Mouse (Mus musculus) cortical plate, adult 2 months (tissue): ENCODE measurements around the gene Acad10. TPM values are rescaled to one million over a fixed set of nuclear protein-coding genes. Genes with fewer than 3 reads are reported as not detected.
A peak's percentile ranks its signal among the peaks of the same experiment; 100 is the strongest.
"Not testable (repeated sequence)": the region's sequence is repeated elsewhere in the genome, so short reads cannot be mapped to it uniquely, and the experiment has no call there.

ENCODE experiments used
- H3K27ac ChIP-seq: fragments of 200-500 bp; 2 replicates; pipeline ENCODE4 v1.5.1; 2012; ENCODE audit warnings: low read length, control low read depth, inconsistent platforms; ENCODE audit not compliant: insufficient read depth
- H3K4me1 ChIP-seq: fragments of 200-500 bp; 2 replicates; pipeline ENCODE4 v1.6.1; 2011; ENCODE audit warnings: low read length; ENCODE audit not compliant: control insufficient read depth, insufficient read depth
- H3K4me3 ChIP-seq: fragments of 200-500 bp; 2 replicates; pipeline ENCODE4 v1.5.1; 2011; ENCODE audit warnings: mild to moderate bottlenecking, low read length, control low read depth; ENCODE audit not compliant: insufficient read depth
- CTCF ChIP-seq: fragments of 200-500 bp; IDR thresholded peaks from 2 replicates; pipeline ENCODE4 v1.5.1; 2011; ENCODE audit warnings: mild to moderate bottlenecking, control low read depth, low read length; ENCODE audit not compliant: insufficient read depth; ENCODE audit errors: extremely low read depth
- POLR2A ChIP-seq: fragments of 200-500 bp; IDR thresholded peaks from 2 replicates; pipeline ENCODE4 v1.6.1; 2011; ENCODE audit warnings: mild to moderate bottlenecking, low read length, control low read depth; ENCODE audit not compliant: insufficient read depth; ENCODE audit errors: extremely low read depth
- polyA plus RNA-seq: library from polyadenylated mRNA; depleted of rRNA; stranded (reverse); fragments of >200 nt; gene quantifications from 2 replicates; pipeline ENCODE4 v1.2.3, GENCODE M21; 2012

Gene Acad10
- polyA plus RNA-seq, 1 experiment, result 4.6 TPM

- H3K4me1 ChIP-seq, result no peaks in the 10 kb centered on the region
- TF ChIP-seq POLR2A (no peak), CTCF (peak; percentile 84)
- no peak overlapping the region for H3K27ac ChIP-seq
- H3K4me3 ChIP-seq, result no peak overlapping the region
Observed at GRCm38 (mm10) chr5:121627871-121628270, 32.4 kb downstream of the Acad10 start.

- TF ChIP-seq POLR2A (no peak), CTCF (no peak)
- Histone ChIP-seq H3K4me3 (no peak overlapping the region), H3K4me1 (no peaks in the 10 kb centered on the region), H3K27ac (no peak overlapping the region)
Observed at GRCm38 (mm10) chr5:121623241-121623640, 37.1 kb downstream of the Acad10 start.

DNA sequence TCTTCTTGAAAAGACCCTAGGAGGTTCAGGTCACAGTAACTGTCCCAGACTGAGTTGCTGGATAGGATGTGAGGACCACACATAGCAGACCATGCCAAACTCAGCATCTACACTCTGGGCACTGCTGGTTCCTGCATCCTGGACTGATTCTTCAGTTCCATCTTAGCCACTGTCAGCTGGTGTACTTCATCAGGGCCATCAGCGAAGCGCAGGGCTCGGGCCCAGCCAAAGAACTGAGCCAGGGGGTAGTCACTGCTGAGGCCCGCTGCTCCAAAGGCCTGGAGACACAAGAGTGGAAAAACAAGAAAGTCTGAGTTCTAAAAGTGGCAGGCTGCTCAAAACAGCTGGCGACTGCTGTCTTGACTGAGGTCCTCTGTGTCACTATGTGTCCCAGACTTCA, 39.2 kb downstream of the Acad10 start:
- TF ChIP-seq CTCF, result no peak
- TF ChIP-seq POLR2A, result no peak
- H3K27ac ChIP-seq, result no peak overlapping the region
- H3K4me3 ChIP-seq, result no peak overlapping the region
- H3K4me1 ChIP-seq, result 0 out of 2 replicates have a peak, but pooled peaks cover 2% of the 10 kb centered on the region

- peak within 1 kb of the TSS; percentile 91 for H3K27ac ChIP-seq
- H3K4me1 ChIP-seq, result 0 out of 2 replicates have a peak, but pooled peaks cover 2% of the 10 kb centered on the region
- H3K4me3 ChIP-seq, result peak within 1 kb of the TSS; percentile 91
- TF ChIP-seq CTCF, result no peak
- peak; percentile 87 for TF ChIP-seq POLR2A
Observed at GRCm38 (mm10) chr5:121618592-121619513, 41.5 kb downstream of the Acad10 start, which contains the start of gene Acad12. Gene Acad12, minus strand, starts transcription at chr5:121618938.

DNA sequence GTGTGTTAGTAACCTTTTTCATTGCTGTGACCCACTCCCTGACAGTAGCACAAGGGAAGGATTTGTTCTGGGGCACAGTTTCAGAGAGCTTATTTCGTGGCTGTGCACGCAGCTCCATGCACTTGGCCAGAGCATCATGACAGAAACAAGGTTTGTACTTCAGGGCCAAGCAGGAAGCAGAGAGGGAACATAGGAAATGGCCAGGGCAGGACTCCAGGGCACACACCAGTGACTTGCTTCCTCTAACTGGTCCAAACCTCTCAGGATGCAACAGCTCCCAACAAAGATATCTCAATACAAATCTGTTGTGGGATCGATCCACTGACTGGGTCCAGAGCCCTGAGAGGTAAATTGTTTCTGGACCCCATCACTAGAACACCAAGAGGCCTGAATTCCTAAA, 45.4 kb downstream of the Acad10 start:
- not testable (repeated sequence) for H3K4me1 ChIP-seq, H3K27ac ChIP-seq, H3K4me3 ChIP-seq

DNA sequence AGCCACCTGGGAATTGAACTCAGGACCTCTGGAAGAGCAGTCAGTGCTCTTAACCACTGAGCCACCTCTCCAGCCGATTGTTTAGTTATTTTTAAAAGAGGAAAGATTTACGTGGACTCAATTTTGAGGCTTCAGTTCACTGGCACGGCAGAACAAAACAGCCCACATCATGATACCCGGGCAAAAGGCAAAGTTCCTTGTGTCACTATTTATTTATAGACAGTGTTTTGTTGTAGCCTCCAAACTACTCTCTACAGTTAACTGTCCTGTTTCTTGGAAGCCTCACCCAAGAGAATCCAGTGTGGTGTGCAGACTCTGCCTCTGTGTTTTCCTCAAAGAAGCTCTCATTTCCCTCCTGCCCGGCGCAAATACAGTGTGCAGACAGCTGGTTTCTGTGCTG, 48.3 kb downstream of the Acad10 start:
- TF ChIP-seq POLR2A (no peak), CTCF (no peak)

DNA sequence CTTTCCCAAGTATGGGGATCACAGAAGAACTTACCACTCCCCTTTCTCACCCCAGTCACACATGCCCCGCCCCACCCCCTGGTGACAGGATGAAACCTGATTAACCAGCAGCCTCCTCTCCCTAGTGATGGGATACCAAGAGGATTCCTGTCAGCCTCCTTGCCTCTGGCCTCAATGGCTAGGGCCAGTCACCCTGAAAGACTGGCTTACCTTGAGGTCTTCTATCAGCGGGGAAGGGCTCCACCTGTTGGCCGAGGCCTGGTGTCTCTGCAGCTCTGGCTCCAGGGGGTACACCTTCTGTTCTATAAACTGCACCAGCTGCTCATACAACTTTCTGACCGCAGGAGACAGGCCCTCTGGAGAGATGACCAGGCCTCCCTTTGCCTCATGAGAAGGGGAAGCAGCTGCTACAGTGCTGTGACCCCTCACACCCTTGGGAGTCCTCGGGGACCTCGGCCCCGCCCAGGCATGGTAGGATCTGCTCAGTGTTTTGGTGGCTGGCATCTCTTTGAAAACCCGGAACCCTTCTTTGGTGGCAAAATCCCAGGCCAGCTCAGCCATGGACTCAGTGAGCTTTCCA, 50.7 kb downstream of the Acad10 start:
- not testable (repeated sequence) for H3K4me3 ChIP-seq, H3K27ac ChIP-seq, H3K4me1 ChIP-seq

More for the DNA sequence above, 48.3 kb downstream of the Acad10 start:
- H3K4me3 ChIP-seq, result no peak overlapping the region
- H3K27ac ChIP-seq, result no peak overlapping the region
- no peaks in the 10 kb centered on the region for H3K4me1 ChIP-seq

- TF ChIP-seq POLR2A (no peak), CTCF (peak; percentile 77)
- no peak overlapping the region for H3K4me3 ChIP-seq
- H3K27ac ChIP-seq, result no peak overlapping the region
- H3K4me1 ChIP-seq, result no peaks in the 10 kb centered on the region
Observed at GRCm38 (mm10) chr5:121606151-121606550, 54.2 kb downstream of the Acad10 start.

- H3K4me3 ChIP-seq, H3K4me1 ChIP-seq, H3K27ac ChIP-seq: not testable (repeated sequence)
Observed at GRCm38 (mm10) chr5:121603815-121604214, 56.5 kb downstream of the Acad10 start.

- TF ChIP-seq CTCF (peak; percentile 99), POLR2A (no peak)
- Histone ChIP-seq H3K4me3 (no peak overlapping the region), H3K4me1 (no peaks in the 10 kb centered on the region), H3K27ac (no peak overlapping the region)
Observed at GRCm38 (mm10) chr5:121601547-121602299, 58.6 kb downstream of the Acad10 start.
